Mouse (Mus musculus): Measurements from ENCODE around the gene Ginm1.
"Not testable (repeated sequence)": the region's sequence is repeated elsewhere in the genome, so short reads cannot be mapped to it uniquely, and the experiment has no call there.

The Ginm1 gene

DNA sequence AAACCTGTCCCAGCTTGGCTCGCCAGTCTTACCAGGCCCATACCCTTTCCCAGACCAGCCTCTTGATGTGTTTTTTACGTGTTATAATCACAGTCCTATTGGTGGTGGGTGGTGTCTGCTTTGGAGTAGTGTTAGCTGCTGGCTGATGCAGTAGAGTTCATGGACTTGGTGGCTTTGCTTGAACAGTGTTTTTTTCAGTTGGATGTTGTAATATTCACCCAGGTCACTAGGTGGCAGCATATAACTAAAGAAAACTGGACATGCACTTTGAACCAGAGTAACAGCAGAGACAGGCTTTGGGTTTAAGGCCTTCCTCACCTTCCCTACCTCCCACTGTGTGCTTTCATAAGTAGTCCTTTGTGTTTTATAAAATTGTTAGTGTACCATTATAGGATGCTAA lies 17.3 kb upstream of the Ginm1 start:
- peak; percentile 55 for DNase-seq (ENCODE audit: low spot score)

DNA sequence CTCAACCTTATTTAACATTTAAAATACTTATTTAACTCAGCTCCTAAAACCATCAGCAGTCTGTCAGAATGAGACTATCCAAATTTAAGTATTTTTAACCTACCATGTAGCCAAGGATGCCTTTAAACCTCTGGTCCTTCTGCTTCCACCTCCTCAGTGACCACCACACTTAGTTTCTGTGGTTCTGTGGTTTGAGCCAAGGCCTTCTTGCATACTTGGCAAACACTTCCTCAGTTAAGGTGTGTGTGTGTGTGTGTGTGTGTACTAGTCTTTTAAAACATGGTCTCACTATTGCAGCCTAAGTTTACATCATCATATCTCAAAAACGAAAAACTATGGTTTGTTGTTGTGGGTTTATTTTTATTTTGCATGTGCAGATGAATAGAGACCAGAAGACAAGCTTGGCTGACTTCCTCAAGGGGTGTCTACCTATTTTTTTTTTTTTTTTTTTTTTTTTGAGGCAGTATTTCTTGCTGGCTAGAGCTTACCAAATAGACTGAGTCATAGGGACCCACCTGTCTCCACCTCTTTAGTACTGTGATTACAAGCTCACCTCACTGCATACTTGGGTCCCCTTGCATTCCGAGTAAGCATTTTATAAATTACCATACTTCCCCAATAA lies 10.0 kb upstream of the Ginm1 start:
- DNase-seq (ENCODE audit: low spot score), result no peak

DNA sequence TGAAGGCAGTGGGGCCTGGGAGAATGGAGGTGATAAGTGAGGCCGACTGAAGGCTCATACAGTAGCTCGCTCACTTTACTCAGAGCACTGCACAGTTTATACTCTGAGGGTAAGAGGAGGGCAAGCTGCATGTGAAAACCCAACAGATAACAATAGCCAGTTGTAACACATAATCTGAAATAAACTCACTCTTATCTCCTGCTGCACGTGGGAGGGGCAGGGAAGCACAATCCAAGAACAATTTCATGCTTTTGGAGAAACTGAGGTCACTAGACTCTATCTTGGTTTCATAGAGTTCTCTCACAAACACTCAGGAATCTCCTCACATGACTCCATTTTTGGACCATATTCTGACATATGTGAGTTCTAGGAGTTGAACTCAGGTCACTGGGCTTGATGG lies 8.6 kb upstream of the Ginm1 start:
- DNase-seq (ENCODE audit: low spot score), result no peak

DNA sequence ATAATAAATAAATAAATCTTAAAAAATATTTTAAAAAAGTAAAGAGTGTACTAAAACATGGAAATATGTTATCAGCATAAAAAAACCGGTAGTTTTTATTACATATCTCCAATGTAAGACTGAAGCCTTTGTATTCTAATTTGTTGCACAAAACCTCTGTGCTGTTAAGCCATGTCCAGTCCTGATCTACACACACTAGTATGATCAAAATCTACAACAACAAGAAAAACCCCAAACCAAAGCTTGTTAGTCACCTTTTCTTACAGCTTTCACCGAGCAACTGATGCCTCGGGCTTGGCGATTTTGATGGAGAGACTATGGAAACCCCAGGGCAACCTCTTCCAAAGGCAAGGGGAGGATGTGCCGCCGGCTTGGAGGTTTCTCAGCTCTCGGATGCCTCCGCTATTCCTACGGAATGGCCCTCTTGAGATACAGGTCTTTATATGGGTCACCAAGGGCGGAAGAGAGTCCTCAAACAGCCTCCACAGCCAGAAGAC lies 322 bp downstream of the Ginm1 start:
- DNase-seq (ENCODE audit: low spot score), result no peak

DNA sequence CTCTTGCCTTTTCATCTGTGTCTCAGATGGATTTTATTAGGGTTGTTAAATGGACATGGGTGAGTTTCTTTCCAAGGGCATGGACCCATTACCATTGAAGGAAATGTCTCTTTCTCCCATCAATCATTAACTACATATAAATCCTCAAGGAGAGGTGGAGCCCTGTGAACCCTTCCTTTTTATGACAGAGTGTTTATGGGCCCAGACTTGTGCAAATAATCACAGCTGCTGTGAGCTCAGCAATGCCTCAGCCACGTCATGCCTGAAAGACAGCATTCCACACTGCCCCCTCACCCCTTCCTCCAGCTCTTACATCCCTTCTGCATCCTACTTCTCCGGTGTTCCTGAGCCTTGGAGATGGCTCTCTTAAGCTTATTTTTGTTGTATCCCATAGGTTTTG lies 5.3 kb downstream of the Ginm1 start:
- DNase-seq (ENCODE audit: low spot score), result no peak

DNA sequence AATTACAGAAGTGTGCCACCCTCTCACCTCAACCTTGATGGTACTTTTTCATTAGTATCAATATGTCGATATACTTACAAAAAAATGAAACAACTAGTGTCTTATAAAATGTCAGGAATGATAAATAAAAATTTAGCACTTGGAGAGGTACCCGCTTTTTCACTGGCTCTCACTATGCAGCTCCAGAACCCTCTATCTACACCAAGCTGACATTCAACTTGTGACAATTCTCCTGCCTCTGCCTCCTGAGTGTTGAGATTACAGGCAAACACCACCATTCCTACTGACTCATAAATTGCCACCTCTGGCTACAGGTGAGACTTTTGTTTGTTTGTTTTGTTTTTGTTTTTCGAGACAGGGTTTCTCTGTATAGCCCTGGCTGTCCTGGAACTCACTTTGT lies 11.4 kb downstream of the Ginm1 start:
- DNase-seq (ENCODE audit: low spot score), result no peak

DNA sequence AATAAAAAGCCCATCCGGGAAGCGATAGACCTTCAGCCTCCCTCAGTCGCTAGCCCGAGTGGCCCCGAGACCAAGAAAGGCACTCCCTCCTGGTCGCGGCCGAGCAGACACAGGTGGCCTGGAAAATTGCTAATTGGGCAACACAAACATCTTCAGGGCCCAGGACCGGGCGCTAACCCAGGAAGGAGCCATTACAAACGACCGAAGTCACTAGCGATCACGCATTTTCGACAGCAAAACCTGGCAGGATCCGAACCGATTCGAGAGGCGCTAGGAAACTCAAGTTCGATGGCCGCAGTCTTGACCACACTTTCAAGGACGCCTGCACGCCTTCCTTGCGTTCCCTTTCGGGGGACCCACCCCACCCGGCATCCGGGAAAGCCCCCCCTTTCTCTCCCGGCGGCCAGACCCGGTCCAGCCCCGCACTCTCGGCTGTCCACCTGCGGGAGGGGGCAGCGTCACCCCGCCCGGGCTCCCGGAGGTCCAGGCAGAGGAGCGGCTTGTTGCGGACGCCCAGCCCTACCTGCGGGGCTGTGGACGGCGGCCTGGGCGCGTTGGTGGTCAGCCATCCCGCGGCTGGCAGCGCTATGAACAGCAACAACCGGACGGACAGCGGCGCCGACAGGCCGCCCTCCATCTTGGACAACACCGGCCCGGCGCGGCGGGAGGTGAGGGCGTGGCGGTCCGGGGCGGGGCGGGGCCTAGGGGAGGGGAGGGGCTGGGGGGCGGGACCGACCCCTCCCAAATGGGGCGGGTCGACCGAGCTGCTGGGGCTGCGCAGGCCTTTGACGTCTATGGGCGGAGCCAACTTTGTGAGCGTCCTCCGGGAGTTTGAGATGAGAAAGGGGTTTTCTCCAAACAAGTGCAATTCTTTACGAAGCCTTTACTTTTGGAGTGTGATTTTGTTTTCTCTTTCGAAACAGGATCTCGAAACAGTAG lies 12.1 kb downstream of the Ginm1 start:
- peak; percentile 74 for DNase-seq (ENCODE audit: low spot score)

DNA sequence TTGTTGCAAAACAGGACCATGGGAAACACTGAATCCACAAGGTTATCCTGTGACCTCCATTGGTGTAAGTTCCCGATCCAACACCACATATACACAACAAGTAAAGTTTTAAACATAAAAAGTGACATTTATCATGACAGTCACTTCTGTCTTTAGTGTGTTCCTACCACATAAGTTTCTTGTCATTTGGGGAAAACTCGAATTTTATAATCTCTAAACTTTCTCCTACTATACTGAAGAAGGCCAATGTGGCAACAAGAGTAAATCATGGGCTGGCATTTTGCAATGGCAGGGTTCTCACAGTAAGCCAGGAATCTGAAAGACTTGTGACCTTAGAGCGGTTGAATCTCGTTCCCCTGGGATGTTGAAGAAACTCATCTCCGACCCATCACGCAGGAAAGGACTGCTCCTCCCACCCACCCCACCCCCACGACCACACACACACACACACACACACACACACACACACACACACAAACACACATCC lies 12.8 kb downstream of the Ginm1 start:
- DNase-seq (ENCODE audit: low spot score), result no peak

DNA sequence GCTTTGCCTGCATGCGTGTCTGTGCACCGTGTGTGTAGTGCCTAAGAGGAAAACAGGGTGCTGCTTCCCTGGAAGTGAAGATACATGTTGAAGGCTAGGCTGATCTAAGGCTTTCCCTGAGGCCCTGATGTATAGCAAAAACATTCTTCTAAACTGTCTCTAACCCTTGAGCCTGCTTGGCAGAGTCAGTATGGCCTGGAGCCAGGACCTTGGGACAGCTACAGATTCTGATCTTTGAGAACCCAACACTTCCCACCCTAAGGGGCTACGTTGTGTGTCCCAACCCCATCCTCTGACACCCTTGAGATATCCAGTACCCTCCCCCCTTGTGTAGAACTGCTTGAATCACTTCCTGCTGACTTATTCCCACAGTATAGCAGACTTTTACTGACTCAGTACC lies 14.3 kb downstream of the Ginm1 start:
- DNase-seq (ENCODE audit: low spot score), result no peak

DNA sequence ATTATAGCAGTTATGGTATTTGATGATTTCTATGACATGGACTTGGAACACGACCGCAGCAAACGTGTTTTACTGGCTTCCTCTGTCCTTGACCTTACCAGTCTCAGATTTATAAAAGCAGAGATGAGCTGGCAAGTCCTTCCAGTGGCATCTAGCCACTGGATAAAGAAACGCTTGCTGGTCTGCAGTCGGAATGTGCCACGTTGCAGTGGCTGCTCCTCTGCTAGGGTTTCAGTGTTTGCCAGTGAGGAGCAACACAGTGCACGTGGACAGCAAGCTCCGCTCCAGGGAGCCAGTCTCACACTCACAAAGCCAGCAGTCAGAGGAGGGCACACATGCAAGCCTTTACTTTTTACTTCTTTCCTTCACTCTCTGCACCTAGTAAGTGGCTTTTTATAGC lies 17.2 kb downstream of the Ginm1 start:
- DNase-seq (ENCODE audit: low spot score), result no peak

DNA sequence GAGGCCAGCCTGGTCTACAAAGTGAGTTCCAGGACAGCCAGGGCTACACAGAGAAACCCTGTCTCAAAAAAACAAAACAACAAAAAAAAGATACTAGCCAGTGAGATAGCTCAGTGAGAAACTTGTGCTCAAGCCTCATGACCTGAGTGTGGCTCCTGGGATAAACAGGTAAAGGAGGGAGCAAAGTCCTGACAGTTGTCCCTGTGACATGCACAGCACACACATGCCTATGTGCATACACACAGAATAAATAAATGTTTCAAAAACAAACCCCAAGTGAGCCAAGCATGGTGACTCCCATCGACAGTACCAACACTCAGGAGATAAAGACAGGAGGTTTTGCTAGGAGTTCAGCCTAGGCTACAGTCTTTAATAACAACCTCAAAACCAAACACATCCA lies 19.9 kb downstream of the Ginm1 start:
- DNase-seq (ENCODE audit: low spot score), result no peak

DNA sequence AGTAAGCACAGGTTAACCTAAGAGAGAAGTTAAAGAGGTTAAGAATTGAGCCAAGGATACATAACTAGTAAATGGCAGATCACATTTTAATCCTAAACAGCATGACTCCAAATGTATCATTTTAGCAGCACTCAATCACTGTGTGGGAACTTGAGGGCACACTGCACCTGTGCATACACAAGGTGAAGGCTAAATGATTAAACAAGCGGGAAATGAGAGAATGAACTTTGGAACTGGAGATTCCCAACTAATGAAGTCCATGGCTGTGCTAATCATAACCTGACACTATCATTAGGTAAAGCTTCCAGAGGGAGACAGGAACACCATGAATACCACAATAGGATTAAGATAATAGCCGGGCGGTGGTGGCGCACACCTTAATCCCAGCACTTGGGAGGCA lies 20.3 kb downstream of the Ginm1 start:
- no peak for DNase-seq (ENCODE audit: low spot score)

DNA sequence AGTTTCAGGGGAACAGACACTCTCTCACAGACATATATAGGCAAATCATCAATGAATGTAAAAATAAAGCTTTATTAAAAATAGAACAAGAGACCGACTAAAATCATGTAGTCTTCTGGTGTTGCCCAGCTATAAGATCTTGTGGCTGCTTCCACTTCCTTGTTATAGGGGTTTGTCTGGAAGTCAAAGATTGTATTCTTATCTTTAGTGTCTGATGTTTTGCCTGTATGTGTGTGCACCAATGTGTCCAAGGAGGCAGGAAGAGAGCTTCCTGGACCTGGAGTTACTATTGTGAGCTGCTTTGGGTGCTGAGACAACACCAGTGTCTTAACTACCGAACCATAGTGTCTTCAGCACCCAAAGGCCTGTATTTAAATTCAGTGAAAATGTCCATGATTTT lies 35.1 kb downstream of the Ginm1 start:
- no peak for DNase-seq (ENCODE audit: low spot score)

DNA sequence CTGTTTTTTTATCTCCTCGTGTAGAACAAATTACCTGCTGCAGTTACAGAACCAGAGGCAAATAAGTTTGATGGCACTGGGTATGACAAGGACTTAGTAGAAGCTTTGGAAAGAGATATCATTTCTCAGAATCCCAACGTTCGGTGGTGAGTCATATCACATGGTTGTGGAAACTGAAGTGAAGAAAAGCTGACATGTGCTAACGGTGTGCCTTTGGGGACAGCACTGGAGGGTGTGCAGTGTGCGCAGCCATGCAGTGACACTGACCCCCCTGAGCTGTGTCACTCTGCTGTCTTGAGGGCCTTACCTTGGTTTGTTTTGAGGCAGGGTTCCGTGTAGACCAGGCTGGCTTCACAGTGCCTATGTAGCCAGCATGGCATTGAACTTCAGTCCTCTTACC lies 43.9 kb downstream of the Ginm1 start:
- DNase-seq (ENCODE audit: low spot score), result no peak

DNA sequence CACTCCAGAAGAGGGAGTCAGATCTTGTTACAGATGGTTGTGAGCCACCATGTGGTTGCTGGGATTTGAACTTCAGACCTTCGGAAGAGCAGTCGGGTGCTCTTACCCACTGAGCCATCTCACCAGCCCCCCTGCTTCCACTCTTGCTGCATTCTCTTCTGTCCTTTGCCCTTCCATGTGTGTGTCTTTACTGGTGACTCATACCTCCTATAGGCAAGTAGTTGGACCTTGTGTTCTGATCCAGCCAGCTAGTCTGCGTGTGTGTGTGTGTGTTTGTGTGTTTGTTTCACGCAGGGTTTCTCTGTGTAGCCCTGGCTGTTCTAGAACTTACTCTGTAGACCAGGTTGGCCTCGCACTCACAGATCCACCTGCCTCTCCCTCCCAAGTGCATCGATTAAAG lies 47.1 kb downstream of the Ginm1 start:
- not testable (repeated sequence) for DNase-seq (ENCODE audit: low spot score)

DNA sequence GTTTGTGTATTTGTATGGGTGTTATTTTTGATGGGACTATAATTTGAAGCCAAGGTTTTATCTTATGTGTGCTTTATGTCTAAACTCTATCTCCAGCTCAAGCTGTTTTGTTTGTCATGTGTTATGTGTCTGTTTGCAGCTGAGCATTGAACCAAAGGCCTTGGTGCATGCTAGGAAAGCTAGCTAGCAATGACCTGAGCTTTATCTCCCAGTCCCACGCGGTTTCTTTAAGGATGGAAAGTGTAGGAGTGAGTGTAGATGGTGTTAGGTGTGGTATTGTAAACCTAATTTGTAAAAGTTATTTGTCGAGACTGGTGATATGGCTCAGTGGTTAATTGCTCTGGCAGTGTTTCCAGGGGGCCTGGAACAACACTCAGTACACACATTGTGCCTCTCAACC lies 54.7 kb downstream of the Ginm1 start:
- DNase-seq (ENCODE audit: low spot score), result no peak

DNA sequence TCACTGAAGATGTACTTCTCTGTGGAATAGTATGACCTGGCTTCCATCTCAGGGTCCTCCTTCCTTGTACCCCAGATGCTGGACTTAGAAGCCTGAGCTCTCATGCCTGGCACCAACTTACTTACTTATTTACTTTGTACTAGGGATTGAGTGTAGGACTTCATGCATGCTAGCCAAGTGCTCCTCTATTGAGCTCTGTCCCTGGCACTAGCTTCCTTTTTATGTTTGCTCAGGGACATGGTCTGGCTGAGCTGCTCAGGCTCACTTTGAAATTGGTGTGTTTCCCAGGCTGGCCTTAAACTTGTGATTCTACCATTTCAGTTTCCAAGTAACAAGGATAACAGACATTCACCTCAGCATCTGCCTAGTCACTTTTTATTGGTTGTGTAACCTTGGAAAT lies 55.5 kb downstream of the Ginm1 start:
- no peak for DNase-seq (ENCODE audit: low spot score)

DNA sequence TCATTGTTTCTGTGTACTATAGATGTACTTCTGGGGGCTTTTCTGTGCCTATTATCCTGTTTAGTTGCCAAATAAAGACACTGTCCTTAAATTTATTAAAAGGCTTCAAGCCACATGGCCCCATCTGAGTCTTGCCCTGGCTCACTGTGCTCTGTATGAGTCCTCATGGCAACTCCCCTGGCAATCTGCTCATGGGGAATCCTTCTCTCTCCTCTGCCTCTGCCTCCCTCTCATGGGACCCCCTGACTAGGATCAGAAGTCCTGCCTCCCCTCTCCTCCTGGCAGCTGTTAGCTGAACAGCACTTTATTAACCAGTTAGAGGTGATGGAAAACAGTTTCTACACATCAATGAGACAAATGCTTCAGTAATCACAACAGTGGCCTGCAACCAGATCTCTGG lies 61.0 kb downstream of the Ginm1 start:
- DNase-seq (ENCODE audit: low spot score), result no peak

DNA sequence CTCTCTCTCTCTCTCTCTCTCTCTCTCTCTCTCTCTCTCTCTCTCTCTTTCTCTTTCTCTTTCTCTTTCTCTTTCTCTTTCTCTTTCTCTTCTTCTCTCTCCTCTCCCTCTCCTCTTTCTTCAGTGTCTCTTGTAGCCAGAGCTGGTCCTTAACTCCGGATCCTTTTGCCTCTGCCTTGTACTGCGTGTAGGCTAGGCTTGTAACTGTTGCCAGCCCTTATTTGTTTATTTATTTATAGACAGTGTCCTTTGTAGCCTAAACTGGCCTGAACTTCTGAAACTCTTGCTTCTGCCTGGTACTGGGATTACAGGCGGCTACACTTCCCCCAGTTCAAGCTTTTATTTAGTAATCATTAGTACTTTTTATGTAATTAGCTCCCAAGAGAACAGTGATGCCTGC lies 65.6 kb downstream of the Ginm1 start:
- DNase-seq (ENCODE audit: low spot score), result no peak

DNA sequence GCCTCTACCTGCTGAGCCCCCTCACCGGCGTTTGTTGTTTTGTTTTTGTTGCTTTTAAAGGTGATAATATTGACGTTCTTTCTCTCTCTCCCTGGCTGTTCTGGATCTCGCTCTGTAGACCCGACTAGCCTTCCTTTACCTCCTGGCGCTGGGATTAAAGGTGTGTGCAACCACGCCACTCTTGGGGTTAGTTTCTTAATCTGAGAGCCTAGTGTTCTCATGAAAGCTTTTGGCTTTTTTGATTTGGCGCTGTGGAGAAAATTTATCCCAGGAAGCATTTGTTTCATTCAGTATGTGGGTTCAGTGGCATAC lies 66.2 kb downstream of the Ginm1 start:
- no peak for DNase-seq (ENCODE audit: low spot score)

DNA sequence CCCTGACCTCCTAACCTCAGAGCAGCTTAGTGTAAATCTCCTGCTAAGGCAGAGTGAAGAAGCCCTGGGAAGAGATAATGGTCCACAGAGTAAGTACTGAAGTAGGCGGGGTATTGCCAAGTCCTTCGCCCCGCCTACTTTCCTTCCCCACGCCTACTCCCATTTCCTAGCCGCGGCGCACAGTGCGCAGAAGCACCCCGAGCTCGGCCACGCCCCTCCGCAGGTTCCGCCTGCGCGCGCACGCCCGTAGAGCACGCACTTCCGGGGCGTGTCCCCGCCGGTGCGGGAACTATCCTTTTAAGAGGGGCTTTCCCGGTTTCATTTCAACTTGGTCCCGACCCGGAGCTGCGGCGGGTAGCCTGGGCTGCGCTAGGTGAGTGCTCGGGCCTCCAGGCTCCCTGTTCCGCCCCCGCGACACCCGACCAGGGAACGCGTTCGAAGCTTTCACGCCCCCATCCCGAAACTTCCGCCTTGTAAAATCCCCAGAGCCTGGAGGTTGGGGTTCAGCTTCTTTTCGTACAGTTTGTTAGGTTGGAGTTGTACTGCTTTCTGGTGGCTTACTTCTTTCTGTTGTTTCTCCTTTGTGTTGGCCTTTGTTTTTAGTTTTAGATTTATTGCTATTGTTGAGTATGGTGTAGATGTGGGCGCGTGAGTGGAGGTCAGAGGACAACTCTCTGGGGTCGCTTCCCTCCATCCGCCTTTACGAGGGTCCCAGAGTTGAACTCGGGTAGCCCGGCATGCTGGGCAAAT lies 66.7 kb downstream of the Ginm1 start, which contains the start of gene Katna1:
TSS of gene Katna1 (plus strand) at position 250 of the 750 bp plus-strand sequence.
- DNase-seq (ENCODE audit: low spot score), result peak; percentile 83
